Mouse (Mus musculus) intestine, postnatal 0 days (tissue): ENCODE measurements around the gene Dolk. TPM values are rescaled to one million over a fixed set of nuclear protein-coding genes. Genes with fewer than 3 reads are reported as not detected.

Experiments
- ATAC-seq: fragments of 200-750 bp; cut with Nextera tagmentation; 2 replicates; pipeline ENCODE4 v1.8.0; 2017; ENCODE audit warnings: mild to moderate bottlenecking, moderate TSS enrichment, moderate library complexity
- H3K27ac ChIP-seq: fragments of 300-500 bp; sonication (generic); 2 replicates; pipeline ENCODE4 v1.5.1; 2014; ENCODE audit warnings: mild to moderate bottlenecking, low read depth, low read length, moderate library complexity
- H3K27me3 ChIP-seq: fragments of 300-500 bp; sonication (generic); replicated peaks from 2 replicates; pipeline ENCODE4 v1.6.1; 2014; ENCODE audit warnings: low read length, mixed read lengths; ENCODE audit not compliant: control insufficient read depth, insufficient read depth
- H3K36me3 ChIP-seq: fragments of 300-500 bp; sonication (generic); 2 replicates; pipeline ENCODE4 v1.6.1; 2014; ENCODE audit warnings: mild to moderate bottlenecking, moderate library complexity; ENCODE audit not compliant: control insufficient read depth, insufficient read depth
- H3K4me1 ChIP-seq: fragments of 300-500 bp; sonication (generic); replicated peaks from 2 replicates; pipeline ENCODE4 v1.6.1; 2014; ENCODE audit warnings: antibody characterized with exemption, low read length, mixed read lengths; ENCODE audit not compliant: control insufficient read depth, insufficient read depth
- H3K4me2 ChIP-seq: fragments of 300-500 bp; sonication (generic); replicated peaks from 2 replicates; pipeline ENCODE4 v1.6.1; 2014; ENCODE audit warnings: low read depth, mild to moderate bottlenecking, moderate library complexity
- H3K4me3 ChIP-seq: fragments of 300-500 bp; sonication (generic); 2 replicates; pipeline ENCODE4 v1.5.1; 2014; ENCODE audit warnings: low read depth, low read length
- H3K9ac ChIP-seq: fragments of 300-500 bp; sonication (generic); 2 replicates; pipeline ENCODE4 v1.6.1; 2014; ENCODE audit warnings: mild to moderate bottlenecking, low read depth, low read length
- H3K9me3 ChIP-seq: fragments of 300-500 bp; sonication (generic); 2 replicates; pipeline ENCODE4 v1.6.1; 2016; ENCODE audit warnings: mixed run types; ENCODE audit not compliant: control insufficient read depth
- CTCF ChIP-seq: sonication (generic); IDR thresholded peaks from 2 replicates; pipeline ENCODE4 v1.5.1; 2016; ENCODE audit warnings: low read depth, mild to moderate bottlenecking, control low read depth, antibody characterized with exemption, moderate library complexity
- WGBS: fragments of 180-500 bp; shearing (Covaris S2); extraction: QIAGEN DNeasy Blood & Tissue Kit; methylation state at CpG from one replicate; pipeline ENCODE4 v1.1.7; 2014; 5-methylcytosine and 5-hydroxymethylcytosine counted together
- polyA plus RNA-seq: library from polyadenylated mRNA; unstranded; fragments of >200 nt; fragmentation: Nextera tagmentation; extraction: Ambion mirVana; gene quantifications from 2 replicates; pipeline ENCODE4 v1.2.1, GENCODE M21; 2015

Dolk gene
- polyA plus RNA-seq, 1 experiment from 2014 or later = 23.7 TPM

GRCm38 (mm10) chr2:30280743-30281142 is 5.4 kb downstream of the Dolk start, which contains the start of gene Gm28038:
Gene Gm28038, plus strand, starts transcription at chr2:30281043.
- Histone ChIP-seq H3K36me3 (0 out of 2 replicates have a peak, but pooled peaks cover 5% of the 10 kb centered on the region), H3K9ac (no peak within 1 kb of the TSS), H3K4me2 (no peak within 1 kb of the TSS), H3K27me3 (no peaks in the 10 kb centered on the region), H3K27ac (no peak within 1 kb of the TSS), H3K9me3 (no peaks in the 10 kb centered on the region), H3K4me1 (peaks cover 7% of the 10 kb centered on the region; the same call in 1 of the 2 replicates), H3K4me3 (no peak within 1 kb of the TSS)
- ATAC-seq = no peak
- TF ChIP-seq CTCF = no peak
- 87% methylated on average over 11 of the region's 11 CpGs for WGBS

GRCm38 (mm10) chr2:30270134-30270533 is 16.0 kb downstream of the Dolk start:
- no peak overlapping the region for H3K4me2 ChIP-seq
- H3K9ac ChIP-seq = no peak overlapping the region
- H3K4me1 ChIP-seq = 0 out of 2 replicates have a peak, but pooled peaks cover 12% of the 10 kb centered on the region
- ATAC-seq = peak; percentile 89
- no peak overlapping the region for H3K27ac ChIP-seq
- 3% methylated on average over 1 of the region's 1 CpGs for WGBS
- H3K9me3 ChIP-seq = no peaks in the 10 kb centered on the region
- no peak overlapping the region for H3K4me3 ChIP-seq
- H3K36me3 ChIP-seq = no peaks in the 10 kb centered on the region
- peak; percentile 96 for TF ChIP-seq CTCF
- H3K27me3 ChIP-seq = no peaks in the 10 kb centered on the region

- TF ChIP-seq CTCF = no peak
- no peaks in the 10 kb centered on the region for H3K27me3 ChIP-seq
- H3K9ac ChIP-seq = no peak overlapping the region
- no peaks in the 10 kb centered on the region for H3K9me3 ChIP-seq
- no peak overlapping the region for H3K4me3 ChIP-seq
- H3K4me2 ChIP-seq = no peak overlapping the region
- no peak for ATAC-seq
- H3K4me1 ChIP-seq = 0 out of 2 replicates have a peak, but pooled peaks cover 12% of the 10 kb centered on the region
- 85% methylated on average over 17 of the region's 17 CpGs for WGBS
- H3K27ac ChIP-seq = peak overlapping the region; percentile 5; the same call in 1 of the 2 replicates
- 0 out of 2 replicates have a peak, but pooled peaks cover 5% of the 10 kb centered on the region for H3K36me3 ChIP-seq
Observed at GRCm38 (mm10) chr2:30269241-30269990, 16.7 kb downstream of the Dolk start.

DNA sequence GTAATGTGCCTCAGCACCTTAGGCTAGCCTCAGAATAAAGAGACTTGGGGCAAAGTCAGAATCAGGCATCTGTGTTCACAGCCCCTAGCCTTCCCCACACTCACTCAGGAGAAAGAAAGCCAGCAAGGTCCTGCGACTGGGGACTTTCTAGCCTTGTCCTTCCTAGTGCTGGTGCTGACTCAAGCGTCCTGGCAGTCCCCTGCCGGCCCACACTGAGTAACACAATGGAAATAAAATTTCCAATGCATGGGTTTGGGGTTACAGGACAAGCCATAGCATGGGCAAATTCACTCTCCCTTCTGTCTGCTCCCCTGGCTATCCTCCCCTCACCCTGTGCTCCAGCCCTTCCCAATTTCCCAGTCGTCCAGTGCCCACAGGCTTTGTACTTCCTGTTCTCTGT is 17.8 kb downstream of the Dolk start:
- Histone ChIP-seq H3K4me1 (0 out of 2 replicates have a peak, but pooled peaks cover 12% of the 10 kb centered on the region), H3K27me3 (no peaks in the 10 kb centered on the region), H3K36me3 (peaks cover 15% of the 10 kb centered on the region), H3K4me2 (no peak overlapping the region), H3K4me3 (no peak overlapping the region), H3K9ac (no peak overlapping the region), H3K9me3 (no peaks in the 10 kb centered on the region), H3K27ac (no peak overlapping the region)
- ATAC-seq = no peak
- 0 out of 2 replicates have a peak, but pooled peaks have one; percentile 6 for TF ChIP-seq CTCF
- 72% methylated on average over 4 of the region's 4 CpGs for WGBS

GRCm38 (mm10) chr2:30267466-30267865 is 18.7 kb downstream of the Dolk start:
- ATAC-seq = no peak

DNA sequence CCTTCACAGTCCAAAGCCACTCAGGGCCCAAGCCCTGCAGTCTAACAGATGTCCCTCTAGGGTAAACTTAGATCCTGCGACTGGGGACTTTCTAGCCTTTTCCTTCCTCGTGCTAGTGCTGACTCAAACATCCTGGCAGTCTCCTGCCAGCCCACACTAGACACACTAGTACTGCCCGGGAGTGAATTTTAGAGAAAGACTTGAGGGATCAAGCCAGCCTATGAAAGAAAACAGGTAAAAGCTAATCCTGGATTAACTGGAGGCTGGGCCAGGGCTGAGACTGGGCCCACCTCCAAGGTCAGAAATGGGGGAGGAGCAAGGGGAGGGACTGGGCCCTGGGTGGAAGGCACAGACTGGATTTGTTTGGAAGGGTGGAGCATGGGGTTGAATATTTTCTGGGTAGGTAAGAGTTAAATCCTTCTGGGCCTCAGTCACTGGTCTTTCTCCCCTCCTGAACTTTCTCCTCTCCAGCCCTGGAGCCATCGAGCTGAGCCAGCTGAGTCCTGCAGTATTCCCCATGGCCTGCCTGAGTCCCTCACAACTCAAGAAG is 19.7 kb downstream of the Dolk start:
- Histone ChIP-seq H3K27me3 (no peaks in the 10 kb centered on the region), H3K27ac (peak overlapping the region; percentile 79), H3K9ac (no peak overlapping the region; the same call in none of the 2 replicates), H3K4me2 (peak overlapping the region; percentile 35; the same call in 1 of the 2 replicates), H3K4me1 (0 out of 2 replicates have a peak, but pooled peaks cover 12% of the 10 kb centered on the region), H3K4me3 (0 out of 2 replicates have a peak overlapping the region, but pooled peaks have one; percentile 7), H3K36me3 (peaks cover 32% of the 10 kb centered on the region), H3K9me3 (no peaks in the 10 kb centered on the region)
- WGBS = 4% methylated on average over 4 of the region's 4 CpGs
- TF ChIP-seq CTCF = no peak
- peak; percentile 32; the same call in 1 of the 2 replicates for ATAC-seq

More at GRCm38 (mm10) chr2:30267466-30267865, 18.7 kb downstream of the Dolk start:
- H3K27ac ChIP-seq = peak overlapping the region; percentile 79; the same call in 1 of the 2 replicates
- peaks cover 22% of the 10 kb centered on the region for H3K36me3 ChIP-seq
- WGBS = 94% methylated on average over 2 of the region's 2 CpGs
- H3K4me1 ChIP-seq = 0 out of 2 replicates have a peak, but pooled peaks cover 12% of the 10 kb centered on the region
- H3K27me3 ChIP-seq = no peaks in the 10 kb centered on the region
- no peak overlapping the region for H3K9ac ChIP-seq
- no peak overlapping the region for H3K4me2 ChIP-seq
- TF ChIP-seq CTCF = no peak
- no peaks in the 10 kb centered on the region for H3K9me3 ChIP-seq
- H3K4me3 ChIP-seq = no peak overlapping the region
